Mouse (Mus musculus) cerebellum, postnatal 4 days (tissue): Measurements from ENCODE around the gene Lat2.

ENCODE experiments used
- DNase-seq, 2 experiments: peaks; one replicate each; pipeline ENCODE4 v3.0.0; 2022; ENCODE audit warnings: low spot score in 2 of 2, mixed read lengths in 1 of 2

Gene Lat2

GRCm38 (mm10) chr5:134613727-134614126, 1.1 kb downstream of the Lat2 start:
- no peak for DNase-seq

GRCm38 (mm10) chr5:134611810-134612521, 2.9 kb downstream of the Lat2 start:
- no peak for DNase-seq

DNA sequence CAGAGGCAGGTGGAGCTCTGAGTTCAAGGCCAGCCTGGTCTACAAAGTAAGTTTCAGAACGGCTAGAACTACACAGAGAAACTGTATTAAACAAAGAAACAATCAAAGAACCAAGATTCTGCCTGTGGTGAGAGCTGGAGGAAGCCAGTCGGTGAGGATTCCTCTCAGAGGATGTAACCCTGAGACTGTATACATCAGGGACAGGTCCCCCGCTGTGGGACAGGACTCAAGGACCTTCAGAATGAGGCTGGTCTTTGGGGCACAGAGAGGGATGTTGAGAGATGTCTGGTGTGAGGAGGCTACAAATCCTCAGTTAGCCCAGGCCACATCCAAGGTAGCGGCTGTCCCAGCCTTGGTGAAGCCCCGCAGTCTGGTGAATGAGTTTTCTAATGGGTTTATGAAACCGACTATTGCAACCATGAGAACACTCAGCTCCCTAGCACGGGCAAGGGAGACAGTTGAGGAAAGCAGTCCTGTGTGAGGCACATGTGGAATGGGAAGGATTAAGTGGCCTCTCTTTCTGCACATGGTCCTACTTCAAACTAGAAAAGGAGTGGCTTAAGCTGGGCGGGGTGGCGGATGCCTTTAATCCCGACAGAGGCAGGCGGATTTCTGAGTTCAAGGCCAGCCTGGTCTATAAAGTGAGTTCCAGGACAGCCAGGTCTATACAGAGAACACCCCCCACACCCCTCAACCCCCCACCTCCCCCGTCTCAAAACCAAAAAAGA, 4.7 kb downstream of the Lat2 start:
- no peak for DNase-seq

GRCm38 (mm10) chr5:134607121-134607520, 7.7 kb downstream of the Lat2 start:
- DNase-seq = no peak

DNA sequence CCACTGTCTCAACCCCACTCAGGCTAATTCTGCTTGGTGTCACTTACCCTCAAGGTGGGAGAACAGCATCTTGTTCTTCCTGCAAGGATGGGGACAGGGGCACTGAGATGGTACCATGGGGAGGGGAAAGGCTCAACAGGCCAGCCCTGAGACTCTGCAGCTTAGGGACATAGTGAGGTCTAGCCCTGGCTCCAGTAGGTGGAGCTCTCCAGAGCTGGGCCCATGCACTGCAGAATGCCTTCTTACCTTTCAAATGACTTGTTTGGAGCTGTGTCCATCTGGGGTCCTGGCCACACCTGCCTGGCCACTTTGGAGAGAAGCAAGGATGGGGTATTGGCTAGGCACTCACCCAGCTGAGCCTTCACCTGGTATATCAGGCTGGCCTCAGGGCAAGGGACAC, 8.5 kb downstream of the Lat2 start:
- no peak for DNase-seq

DNA sequence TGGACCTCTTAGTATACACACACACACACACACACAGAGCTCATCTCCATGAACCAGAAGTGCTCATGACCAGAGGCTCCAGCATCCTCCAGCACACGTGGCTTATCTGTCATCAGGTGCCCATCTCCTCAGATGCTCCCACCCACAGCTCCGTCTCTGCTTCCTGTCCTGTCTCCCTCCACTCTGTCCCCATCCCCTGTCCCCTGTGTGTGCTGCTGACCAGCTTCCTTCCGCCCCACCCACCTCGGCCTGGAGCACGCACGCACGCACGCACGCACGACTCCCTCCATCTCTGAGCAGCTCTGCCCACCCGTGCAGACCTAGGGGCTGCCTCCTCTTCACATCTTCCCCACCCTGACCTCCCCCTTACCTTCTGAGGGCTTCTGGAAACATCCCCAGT, 10.4 kb downstream of the Lat2 start:
- DNase-seq = no peak

- DNase-seq = peak in 1 of 2 experiments; percentile 38
Measured at GRCm38 (mm10) chr5:134597711-134598110, 17.1 kb downstream of the Lat2 start.

DNA sequence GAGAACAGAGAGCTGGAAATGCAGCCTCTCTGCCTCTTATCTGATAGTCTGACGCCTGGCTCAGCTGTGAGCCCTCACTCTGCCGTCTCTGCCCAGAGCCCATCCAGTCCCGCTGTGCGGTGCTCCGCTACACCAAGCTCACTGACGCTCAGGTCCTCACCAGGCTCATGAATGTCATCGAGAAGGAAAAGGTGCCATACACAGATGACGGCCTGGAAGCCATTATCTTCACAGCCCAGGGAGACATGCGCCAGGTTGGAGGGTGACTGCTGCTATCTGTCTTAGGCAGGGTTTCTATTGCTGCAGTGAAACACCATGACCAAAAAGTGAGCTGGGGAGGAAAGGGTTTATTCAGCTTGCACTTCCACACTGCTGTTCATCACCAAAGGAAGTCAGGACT, 21.7 kb downstream of the Lat2 start:
- DNase-seq = no peak

DNA sequence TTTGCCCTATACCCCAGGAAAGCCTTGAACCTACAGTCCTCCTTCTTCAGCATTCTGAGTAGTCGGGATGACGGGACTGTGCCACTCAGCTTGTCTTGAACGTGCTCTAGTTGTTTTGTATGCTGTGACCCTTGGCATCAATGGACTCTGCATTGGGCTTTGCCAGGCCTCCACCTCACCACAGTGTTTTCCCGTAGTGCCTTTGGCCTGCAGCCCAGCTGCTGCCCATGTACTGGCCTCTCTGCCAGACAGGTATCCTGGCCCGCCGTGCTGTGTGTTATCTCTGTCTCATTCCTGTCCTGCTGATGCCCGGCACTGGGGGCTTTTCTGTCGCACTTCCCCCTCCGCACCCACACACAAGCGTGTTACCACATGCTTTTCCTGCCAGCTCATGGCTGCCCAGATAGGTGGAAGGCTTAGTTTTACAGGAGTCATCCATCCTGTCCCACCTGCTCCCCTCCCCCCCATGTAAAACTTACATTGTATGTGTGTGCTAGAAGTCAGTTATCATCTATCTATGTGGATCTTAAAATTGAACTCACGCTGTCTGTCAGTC, 22.7 kb downstream of the Lat2 start:
- no peak for DNase-seq

GRCm38 (mm10) chr5:134589900-134590299, 24.9 kb downstream of the Lat2 start:
- DNase-seq = no peak

- no peak for DNase-seq
Measured at GRCm38 (mm10) chr5:134584798-134585197, 30.0 kb downstream of the Lat2 start.

DNA sequence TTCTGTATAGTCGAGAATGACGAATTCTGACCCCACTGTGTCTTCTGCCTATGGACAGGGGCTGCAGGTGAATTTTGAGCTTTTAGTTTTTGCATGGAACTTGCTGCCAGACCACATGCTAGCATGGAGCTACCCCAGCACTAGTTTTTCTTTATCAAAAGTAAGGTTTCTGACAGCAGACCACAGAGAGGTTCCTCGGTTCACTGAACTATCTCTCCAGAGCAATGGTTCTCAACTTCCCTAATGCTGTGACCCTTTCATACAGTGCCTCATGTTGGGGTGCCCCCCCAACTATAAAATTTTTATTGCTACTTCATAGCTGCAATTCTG, 31.0 kb downstream of the Lat2 start:
- DNase-seq = no peak

DNA sequence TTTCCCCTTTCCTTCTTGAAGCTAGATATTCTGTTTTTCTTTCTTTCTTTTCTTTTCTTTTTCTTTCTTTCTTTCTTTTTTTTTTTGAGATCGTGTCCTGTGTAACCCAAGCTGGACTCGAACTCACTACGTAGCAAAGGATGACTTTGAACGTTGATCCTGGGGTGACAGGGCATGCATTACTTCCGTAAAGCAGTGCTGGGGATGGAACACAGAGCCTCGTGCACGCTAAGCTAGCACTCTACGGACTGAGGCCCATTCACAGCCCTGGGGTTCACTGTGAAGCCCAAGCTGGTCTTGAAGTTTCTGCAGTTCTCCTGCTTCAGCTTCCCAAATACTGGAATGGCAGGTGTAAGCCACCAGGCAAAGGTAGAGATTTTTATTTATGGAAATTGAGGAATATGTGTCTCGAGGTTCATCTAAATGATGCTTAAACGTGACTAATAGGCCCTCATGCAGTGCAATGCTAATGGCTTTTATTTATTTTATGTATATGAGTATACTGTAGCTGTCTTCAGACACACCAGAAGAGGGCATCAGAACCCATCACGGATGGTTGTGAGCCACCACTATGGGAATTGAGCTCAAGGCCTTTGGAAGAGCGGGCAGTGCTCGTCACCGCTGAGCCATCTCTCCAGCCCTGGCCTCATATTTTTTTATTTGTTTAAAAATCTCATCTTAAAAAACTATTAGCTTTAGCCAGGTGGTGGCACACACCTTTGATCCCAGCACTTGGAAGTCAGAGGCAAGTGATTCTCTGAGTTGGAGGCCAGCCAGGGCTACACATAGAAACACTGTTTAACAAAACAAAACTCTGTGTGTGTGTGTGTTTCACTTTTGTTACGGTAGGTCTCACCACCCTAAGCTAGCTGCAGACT, 31.6 kb downstream of the Lat2 start:
- no peak for DNase-seq

DNA sequence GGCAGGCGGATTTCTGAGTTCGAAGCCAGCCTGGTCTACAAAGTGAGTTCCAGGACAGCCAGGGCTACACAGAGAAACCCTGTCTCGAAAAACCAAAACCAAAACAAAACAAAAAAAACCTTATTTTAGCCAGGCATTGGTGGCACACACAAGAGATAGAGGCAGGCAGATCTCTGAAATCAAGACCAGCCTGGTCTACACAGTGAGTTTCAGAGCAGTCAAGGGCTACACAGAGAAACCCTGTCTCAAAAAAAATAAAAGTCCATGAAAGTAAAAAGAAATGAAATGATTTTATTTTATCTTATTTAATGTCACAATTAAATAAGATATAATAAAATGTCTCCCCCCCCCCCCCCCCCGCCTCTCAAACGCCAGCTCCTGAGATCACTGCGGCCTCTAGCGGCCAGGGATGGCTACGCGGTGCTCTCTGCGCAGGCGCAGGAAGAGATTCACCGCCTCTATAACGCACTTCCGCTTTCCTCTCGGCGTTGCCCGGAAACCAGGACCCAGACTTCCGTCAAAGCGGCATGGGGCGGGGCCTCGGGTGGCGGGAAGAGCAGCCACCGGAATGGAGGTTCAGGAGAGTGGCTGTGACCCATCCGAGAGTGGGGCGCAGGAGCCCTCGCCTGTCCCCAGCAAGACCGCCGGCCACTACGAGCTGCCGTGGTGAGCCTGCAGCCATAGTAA, 32.5 kb downstream of the Lat2 start:
- DNase-seq = peak; percentile 93 to 98

DNA sequence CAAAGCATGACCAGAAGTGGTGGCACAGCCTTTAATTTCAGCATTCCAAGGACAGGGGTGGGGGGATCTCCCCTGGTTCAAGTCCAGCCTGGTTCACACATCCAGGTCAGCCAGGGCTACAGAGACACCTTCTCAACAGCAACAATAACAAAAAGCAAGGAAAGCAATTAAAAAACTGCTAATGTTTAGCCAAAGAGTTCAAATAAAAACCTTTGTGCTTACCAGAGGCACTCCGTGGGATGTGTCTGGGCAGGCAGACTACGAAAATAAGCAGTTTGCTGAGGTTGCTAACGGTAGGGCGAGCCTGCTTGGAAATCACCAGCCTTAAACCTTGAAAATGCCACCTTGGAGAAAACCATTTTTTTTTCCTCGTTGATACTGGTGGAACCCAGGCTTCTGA, 33.7 kb downstream of the Lat2 start, which contains the start of gene Rfc2:
Rfc2 (plus strand) TSS at position 221 of the 400 bp plus-strand sequence.
- DNase-seq = no peak

DNA sequence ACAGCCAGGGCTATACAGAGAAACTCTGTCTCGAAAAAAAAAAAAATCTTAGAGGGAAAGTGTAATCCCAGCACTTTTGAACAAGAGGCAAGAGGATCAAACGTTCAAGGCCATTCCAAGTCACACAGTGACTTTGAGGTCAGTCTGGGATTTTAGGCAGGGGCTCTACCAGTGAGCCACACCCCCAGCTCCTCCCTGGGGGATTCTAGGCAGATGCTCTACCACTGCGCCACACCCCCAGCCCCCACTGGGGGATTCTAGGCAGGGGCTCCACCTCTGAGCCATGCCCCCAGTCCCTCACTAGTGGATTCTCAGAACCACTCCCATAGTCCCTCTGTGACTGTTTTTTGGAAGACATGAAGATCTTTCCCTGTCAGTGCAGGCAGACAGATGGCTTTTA, 35.7 kb downstream of the Lat2 start:
- DNase-seq = no peak

- DNase-seq = no peak
Measured at GRCm38 (mm10) chr5:134577534-134577933, 37.3 kb downstream of the Lat2 start.

DNA sequence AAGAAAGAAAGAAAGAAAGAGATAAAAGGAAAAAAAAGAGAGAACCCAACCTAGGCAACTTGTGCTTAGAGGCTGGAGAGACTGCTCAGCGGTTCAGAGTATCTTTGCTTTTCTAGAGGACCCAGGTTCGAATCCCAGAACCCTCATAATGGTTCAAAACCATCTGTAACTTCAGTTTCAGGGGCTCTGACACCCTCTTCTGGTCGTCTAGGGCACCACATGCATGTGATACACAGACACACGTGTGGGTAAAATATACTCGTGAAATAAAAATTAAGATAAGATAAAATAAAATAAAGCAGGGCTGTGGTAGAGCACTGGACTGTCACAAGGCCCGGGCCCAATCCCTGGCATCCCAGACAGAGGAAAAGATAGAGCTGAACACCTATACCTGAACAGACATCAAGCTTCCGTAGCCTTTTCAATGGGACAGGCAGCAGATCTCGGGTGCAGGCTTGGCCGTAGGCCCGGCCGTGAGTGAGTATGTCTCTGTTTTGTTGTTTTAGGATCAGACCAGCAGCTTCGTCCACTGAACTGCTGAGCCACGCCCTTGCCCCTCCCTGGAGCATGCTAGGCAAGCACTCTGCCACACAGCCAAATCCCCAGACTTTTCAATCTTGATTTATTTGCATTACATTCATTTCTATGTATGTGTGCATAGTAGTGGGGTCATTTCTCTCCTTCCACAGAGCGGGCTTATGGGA, 38.2 kb downstream of the Lat2 start:
- DNase-seq = no peak

DNA sequence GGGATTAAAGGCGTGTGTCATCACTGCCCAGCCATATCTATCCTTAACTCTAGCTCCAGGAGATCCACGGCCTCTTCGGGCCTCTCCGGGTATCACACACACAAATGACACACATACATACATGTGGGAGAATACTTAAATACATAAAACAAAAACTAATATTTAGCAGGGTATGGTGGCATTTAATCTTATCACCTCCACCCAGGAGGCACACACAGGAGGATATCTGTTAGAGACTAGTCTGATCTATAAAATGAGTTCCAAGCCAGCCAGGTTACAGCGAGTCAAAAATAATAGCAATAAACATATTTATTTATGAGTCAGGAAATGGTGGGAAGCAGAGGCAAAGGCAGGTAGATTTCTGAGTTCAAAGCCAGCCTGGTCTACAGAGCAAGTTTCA, 39.0 kb downstream of the Lat2 start:
- no peak for DNase-seq

- no peak for DNase-seq
Measured at GRCm38 (mm10) chr5:134572508-134573214, 42.2 kb downstream of the Lat2 start.
